Mouse (Mus musculus) brain, embryonic 14.5 days (tissue): Measurements from ENCODE around the gene Borcs7.

Experiments
- CTCF ChIP-seq: fragments of 200-500 bp; IDR thresholded peaks from 2 replicates; pipeline ENCODE4 v1.5.1; 2012; ENCODE audit warnings: inconsistent platforms, mild to moderate bottlenecking, moderate library complexity, borderline replicate concordance; ENCODE audit not compliant: insufficient read depth, insufficient read length; ENCODE audit errors: extremely low read depth
- POLR2A ChIP-seq: fragments of 200-500 bp; IDR thresholded peaks from 2 replicates; pipeline ENCODE4 v1.6.1; 2012; ENCODE audit warnings: mild to moderate bottlenecking, inconsistent platforms, borderline replicate concordance; ENCODE audit not compliant: poor library complexity, insufficient read depth, insufficient read length, severe bottlenecking; ENCODE audit errors: extremely low read depth

- TF ChIP-seq CTCF (no peak), POLR2A (peak; percentile 66; the same call in 1 of the 2 replicates)
Measured at GRCm38 (mm10) chr19:46689460-46690372, at the start of gene Borcs7.
